Mouse (Mus musculus): ENCODE measurements at regions not wholly inside any gene's neighbourhood (a gene's known extent, or its start where the extent isn't known, plus 50 kb on each side); places are given as distances from the start of the nearest gene placed in this dataset.

- no peak for DNase-seq
These were observed 71.3 kb upstream of the Kcnd3 start for GRCm38 (mm10) chr3:105380818-105381217.

GRCm38 (mm10) chr3:105392611-105393514 is 59.3 kb upstream of the Kcnd3 start:
- DNase-seq = no peak
